In the genomic region with DNA sequence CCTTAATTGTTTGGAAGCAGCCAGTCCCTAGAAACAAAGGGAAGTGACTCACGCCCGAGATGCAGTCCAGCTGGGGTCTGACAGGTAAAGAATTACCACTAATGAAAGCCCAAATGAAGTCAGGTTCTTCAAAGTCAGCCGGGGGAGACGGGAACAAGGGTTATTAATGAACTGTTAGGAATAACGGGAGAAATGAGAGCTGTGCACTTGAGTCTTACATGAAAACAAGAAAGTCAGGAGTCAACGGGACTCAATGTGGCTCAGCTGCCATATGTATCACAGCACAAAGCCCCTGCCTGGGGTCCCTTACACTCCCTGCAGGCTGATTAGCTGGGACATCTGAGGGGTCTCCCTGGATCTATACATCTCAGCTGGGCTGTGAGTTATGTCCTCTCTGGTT, we compare ENCODE assay signal across 19 mouse cellular contexts.
DNase-seq lines count a peak whose midpoint lies in the region; ATAC-seq lines count a peak whose summit lies in the region.
"Had no signal": no experiment of that assay in that cellular context is flagged by ENCODE, and none has a peak within 500 bp of the region (broad histone marks: within the 10 kb centered on the region; RNA-seq: fewer than 3 reads in every experiment).

No protein-coding gene starts in this region.

- H3K4me1 ChIP-seq in hindbrain, embryonic 12.5 days, result peaks cover 9% of the 10 kb centered on the region
- H3K4me1 ChIP-seq in hindbrain, embryonic 10.5 days (replicated peaks), result peaks cover 13% of the 10 kb centered on the region
- H3K4me1 ChIP-seq: liver, embryonic 15.5 days; midbrain, embryonic 12.5 days had no signal

- 32% methylated on average over 6 of the region's 6 CpGs for WGBS in hindbrain, embryonic 12.5 days
- WGBS in hindbrain, embryonic 10.5 days, result 47% methylated on average over 6 of the region's 6 CpGs

- no peaks in the 10 kb centered on the region for H3K27me3 ChIP-seq in hindbrain, embryonic 12.5 days
- no peaks in the 10 kb centered on the region for H3K27me3 ChIP-seq in hindbrain, embryonic 10.5 days (ENCODE audit: insufficient read depth, poor library complexity, severe bottlenecking)
- H3K27me3 ChIP-seq: forebrain, embryonic 12.5 days; heart, embryonic 13.5 days; limb, embryonic 13.5 days; liver, embryonic 15.5 days; midbrain, embryonic 12.5 days had no signal

- DNase-seq in hindbrain, embryonic 10.5 days (ENCODE audit: low spot score), result no peak
- peak; percentile 35 for DNase-seq in R1 (ENCODE audit: low read depth, low spot score)
- peak; percentile 50 for DNase-seq in embryo, embryonic 11 days
- DNase-seq in mesoderm, embryonic 11.5 days (ENCODE audit: low read depth, low spot score), result peak; percentile 54
- no peak for DNase-seq in thymus, postnatal 36 days
- no peak for DNase-seq in lung, postnatal 36 days
- no peak for DNase-seq in urinary bladder, postnatal 25 days (ENCODE audit: low spot score)
- DNase-seq: adrenal gland, adult 8-10 months; cerebellum, adult 18-20 months; heart, postnatal 4 days; right cerebral cortex, adult 18-20 months had no signal

- H3K4me3 ChIP-seq in hindbrain, embryonic 12.5 days, result no peak overlapping the region
- H3K4me3 ChIP-seq in hindbrain, embryonic 10.5 days, result no peak overlapping the region
- H3K4me3 ChIP-seq: forebrain, embryonic 12.5 days; heart, embryonic 13.5 days; layer of hippocampus, adult 2 months; limb, embryonic 13.5 days; liver, embryonic 15.5 days; midbrain, embryonic 12.5 days had no signal

- 0 out of 2 replicates have a peak, but pooled peaks cover 3% of the 10 kb centered on the region for H3K9me3 ChIP-seq in hindbrain, embryonic 12.5 days (replicated peaks)
- no peaks in the 10 kb centered on the region for H3K9me3 ChIP-seq in hindbrain, embryonic 10.5 days
- H3K9me3 ChIP-seq: forebrain, embryonic 12.5 days; heart, embryonic 13.5 days; limb, embryonic 13.5 days; liver, embryonic 15.5 days; midbrain, embryonic 12.5 days had no signal

- H3K4me2 ChIP-seq in hindbrain, embryonic 12.5 days (replicated peaks), result no peak overlapping the region
- H3K4me2 ChIP-seq: forebrain, embryonic 12.5 days; heart, embryonic 13.5 days; limb, embryonic 13.5 days; liver, embryonic 15.5 days; midbrain, embryonic 12.5 days had no signal

- no peaks in the 10 kb centered on the region for H3K36me3 ChIP-seq in hindbrain, embryonic 12.5 days
- no peaks in the 10 kb centered on the region for H3K36me3 ChIP-seq in hindbrain, embryonic 10.5 days
- H3K36me3 ChIP-seq: forebrain, embryonic 12.5 days; heart, embryonic 13.5 days; limb, embryonic 13.5 days; liver, embryonic 15.5 days; midbrain, embryonic 12.5 days had no signal

- peak overlapping the region; percentile 30; the same call in 1 of the 2 replicates for H3K27ac ChIP-seq in hindbrain, embryonic 12.5 days
- no peak overlapping the region for H3K27ac ChIP-seq in hindbrain, embryonic 10.5 days
- H3K27ac ChIP-seq: forebrain, embryonic 12.5 days; heart, embryonic 13.5 days; layer of hippocampus, adult 2 months; limb, embryonic 13.5 days; liver, embryonic 15.5 days; midbrain, embryonic 12.5 days had no signal

- ATAC-seq in hindbrain, embryonic 12.5 days (ENCODE audit: low FRiP score), result peak; percentile 81
- ATAC-seq: intestine, postnatal 0 days had no signal

- H3K9ac ChIP-seq in hindbrain, embryonic 12.5 days, result no peak overlapping the region
- H3K9ac ChIP-seq: forebrain, embryonic 12.5 days; heart, embryonic 13.5 days; limb, embryonic 13.5 days; liver, embryonic 15.5 days; midbrain, embryonic 12.5 days had no signal

Comparison
In these comparisons a context has a peak if more than half of its experiments do, and no peak if none do; other contexts are left out.
1. DNase-seq: peak in R1 (single experiment), embryo, embryonic 11 days (single experiment) and mesoderm, embryonic 11.5 days (single experiment); none in hindbrain, embryonic 10.5 days (single experiment), thymus, postnatal 36 days (0 of 2), lung, postnatal 36 days (single experiment) and urinary bladder, postnatal 25 days (single experiment).